Mouse (Mus musculus) forebrain, postnatal 0 days (tissue): ENCODE data around the gene Efna4. TPM values are rescaled to one million over a fixed set of nuclear protein-coding genes. Genes with fewer than 3 reads are reported as not detected.

ENCODE experiments used
- ATAC-seq: fragments of 200-750 bp; cut with Nextera tagmentation; 2 replicates; pipeline ENCODE4 v1.8.0; 2017; ENCODE audit warnings: mild to moderate bottlenecking, moderate library complexity
- DNase-seq: peaks from one replicate; pipeline ENCODE4 v3.0.0-alpha.2; 2015
- H3K27ac ChIP-seq: fragments of 300-500 bp; sonication (generic); 2 replicates; pipeline ENCODE4 v1.5.1; 2014; ENCODE audit warnings: low read depth, mild to moderate bottlenecking, antibody characterized with exemption, low read length, moderate library complexity, mixed read lengths
- H3K27me3 ChIP-seq: fragments of 300-500 bp; sonication (generic); 2 replicates; pipeline ENCODE4 v1.6.1; 2014; ENCODE audit warnings: mild to moderate bottlenecking, low read length, mixed read lengths; ENCODE audit not compliant: insufficient read depth
- H3K36me3 ChIP-seq: fragments of 300-500 bp; sonication (generic); 2 replicates; pipeline ENCODE4 v1.6.1; 2014; ENCODE audit warnings: mild to moderate bottlenecking, moderate library complexity; ENCODE audit not compliant: insufficient read depth
- H3K4me1 ChIP-seq: fragments of 300-500 bp; sonication (generic); 2 replicates; pipeline ENCODE4 v1.6.1; 2014; ENCODE audit warnings: antibody characterized with exemption; ENCODE audit not compliant: insufficient read depth
- H3K4me2 ChIP-seq: fragments of 300-500 bp; sonication (generic); 2 replicates; pipeline ENCODE4 v1.6.1; 2014; ENCODE audit warnings: low read depth, mild to moderate bottlenecking, moderate library complexity
- H3K4me3 ChIP-seq: fragments of 300-500 bp; sonication (generic); 2 replicates; pipeline ENCODE4 v1.5.1; 2014; ENCODE audit warnings: low read depth, low read length, mixed read lengths
- H3K9ac ChIP-seq: fragments of 300-500 bp; sonication (generic); 2 replicates; pipeline ENCODE4 v1.6.1; 2014; ENCODE audit warnings: mild to moderate bottlenecking
- H3K9me3 ChIP-seq: fragments of 300-500 bp; sonication (generic); 2 replicates; pipeline ENCODE4 v1.6.1; 2016; ENCODE audit warnings: low read length
- CTCF ChIP-seq: sonication (generic); IDR thresholded peaks from 2 replicates; pipeline ENCODE4 v1.5.1; 2016; ENCODE audit warnings: antibody characterized with exemption, control low read depth, low read depth
- WGBS: fragments of 180-500 bp; shearing (Covaris S2); extraction: QIAGEN DNeasy Blood & Tissue Kit; methylation state at CpG from one replicate; pipeline ENCODE4 v1.1.7; 2014; 5-methylcytosine and 5-hydroxymethylcytosine counted together
- polyA plus RNA-seq: library from polyadenylated mRNA; unstranded; fragments of >200 nt; fragmentation: Nextera tagmentation; extraction: Ambion mirVana; gene quantifications from 2 replicates; pipeline ENCODE4 v1.2.1, GENCODE M21; 2015
- total RNA-seq: library from RNA; depleted of rRNA; stranded (reverse); fragments of >200 nt; gene quantifications from 2 replicates; pipeline ENCODE4 v1.2.3, GENCODE M21; 2014; rRNA removed

The Efna4 gene
- total RNA-seq = 8.4 and 11.1 TPM in 2 replicates
- 7.8 and 8.1 TPM in 2 replicates for polyA plus RNA-seq

DNA sequence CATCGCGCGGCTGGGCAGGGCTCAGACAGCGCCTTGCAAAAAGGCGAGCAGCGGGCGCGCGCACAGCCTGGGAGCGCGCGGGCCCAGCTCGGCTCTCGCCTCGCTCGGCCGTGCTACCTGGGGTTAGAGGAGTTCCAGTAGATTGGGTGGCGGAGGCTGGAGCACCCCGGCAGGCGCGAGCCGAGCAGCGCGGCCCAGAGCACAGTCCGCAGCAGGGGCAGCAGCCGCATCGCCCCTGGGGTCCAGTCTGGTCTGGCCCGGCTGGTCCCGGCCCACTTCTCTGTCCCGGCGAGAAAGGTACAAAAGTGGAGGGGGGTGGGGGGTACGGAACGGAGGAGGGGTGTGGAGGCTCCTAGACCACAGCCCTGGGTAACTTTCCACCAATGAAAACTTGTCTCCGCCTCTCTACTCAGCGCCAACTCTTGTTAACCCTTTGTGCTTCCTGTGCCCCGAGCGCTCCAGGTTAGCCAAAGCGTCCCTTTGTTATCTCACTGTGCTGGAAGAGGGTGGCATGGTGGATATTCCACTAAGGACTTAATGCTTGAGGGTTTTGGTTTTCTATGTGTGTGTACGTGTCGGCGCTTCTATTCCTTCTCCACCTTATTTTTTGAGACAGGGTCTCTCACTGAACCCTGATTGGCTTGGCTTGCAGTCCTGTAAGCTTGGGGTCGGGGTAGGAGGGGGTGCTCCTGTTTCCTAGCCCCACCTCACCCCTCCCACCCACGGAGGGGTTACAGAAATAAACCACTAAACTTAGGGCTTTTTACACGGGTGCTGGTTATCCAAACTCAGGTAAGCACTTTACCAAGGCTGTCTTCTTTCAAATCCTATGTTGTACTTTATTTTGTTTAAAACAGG lies at the start of gene Efna4:
Gene Efna4, minus strand, starts transcription at position 308 of the 858 bp plus-strand sequence.
- Histone ChIP-seq H3K9ac (peak within 1 kb of the TSS; percentile 79), H3K4me2 (peak within 1 kb of the TSS; percentile 80), H3K27me3 (no peaks in the 10 kb centered on the region), H3K27ac (peak within 1 kb of the TSS; percentile 82), H3K9me3 (no peaks in the 10 kb centered on the region), H3K4me3 (peak within 1 kb of the TSS; percentile 81), H3K4me1 (peaks cover 12% of the 10 kb centered on the region), H3K36me3 (peaks cover 14% of the 10 kb centered on the region)
- ATAC-seq (peak; percentile 80), DNase-seq (peak; percentile 79)
- no peak for TF ChIP-seq CTCF
- WGBS = under 1% methylated on average over 41 of the region's 44 CpGs

DNA sequence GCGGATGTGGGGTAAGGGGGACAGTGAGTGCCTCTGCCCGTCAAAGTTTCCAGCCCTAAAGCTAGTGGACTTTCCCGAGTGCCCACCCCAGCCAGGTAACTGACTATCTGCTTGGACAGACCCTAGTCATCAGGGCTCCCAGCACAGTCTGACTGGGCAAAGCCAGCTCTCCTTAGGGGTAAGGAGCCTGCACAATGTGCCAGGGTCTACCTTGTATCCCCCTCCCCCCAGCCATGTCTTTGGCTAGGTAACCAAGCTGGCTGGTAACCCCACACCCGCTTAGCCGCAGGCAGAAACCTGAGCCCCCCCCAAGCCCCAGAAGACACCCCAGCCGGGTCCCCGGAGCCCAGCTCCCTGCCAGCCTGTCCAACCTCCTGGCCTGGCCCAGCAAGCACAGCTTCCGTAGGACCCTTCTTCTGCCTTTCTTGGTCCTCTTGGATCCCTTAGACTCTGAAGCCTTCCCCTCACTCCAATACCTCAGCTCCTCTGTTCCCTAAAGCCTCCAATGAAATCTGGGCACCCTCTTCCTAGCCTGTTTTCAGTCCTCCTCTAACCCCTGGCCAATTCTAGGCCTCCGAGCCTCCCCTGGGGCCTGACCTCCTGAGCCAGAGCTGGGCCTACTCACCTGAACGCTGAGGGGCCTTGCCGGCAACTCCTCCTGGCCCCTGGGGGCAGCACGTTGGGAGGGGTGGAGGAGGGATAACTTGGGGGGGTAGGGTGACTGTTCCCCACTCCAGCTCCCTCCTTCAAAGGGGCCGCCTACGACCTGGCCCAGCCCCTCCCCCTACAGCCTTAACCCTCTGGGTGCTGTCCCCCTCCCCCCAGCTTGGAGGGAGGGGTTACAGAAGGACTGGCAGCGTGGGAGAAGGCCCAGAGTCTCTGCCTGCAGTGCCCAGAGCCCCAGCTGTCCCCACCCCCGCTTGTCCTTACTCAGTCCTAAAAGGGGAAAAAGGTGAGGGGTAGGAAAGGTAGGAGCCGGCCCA lies 48.9 kb upstream of the Efna4 start:
- no peaks in the 10 kb centered on the region for H3K36me3 ChIP-seq
- H3K9me3 ChIP-seq = no peaks in the 10 kb centered on the region
- peaks cover 9% of the 10 kb centered on the region for H3K4me1 ChIP-seq
- H3K27me3 ChIP-seq = no peaks in the 10 kb centered on the region
- no peak for DNase-seq
- H3K4me2 ChIP-seq = no peak overlapping the region
- 56% methylated on average over 17 of the region's 17 CpGs for WGBS
- H3K9ac ChIP-seq = no peak overlapping the region
- no peak overlapping the region for H3K4me3 ChIP-seq
- H3K27ac ChIP-seq = no peak overlapping the region
- no peak for TF ChIP-seq CTCF
- ATAC-seq = no peak

DNA sequence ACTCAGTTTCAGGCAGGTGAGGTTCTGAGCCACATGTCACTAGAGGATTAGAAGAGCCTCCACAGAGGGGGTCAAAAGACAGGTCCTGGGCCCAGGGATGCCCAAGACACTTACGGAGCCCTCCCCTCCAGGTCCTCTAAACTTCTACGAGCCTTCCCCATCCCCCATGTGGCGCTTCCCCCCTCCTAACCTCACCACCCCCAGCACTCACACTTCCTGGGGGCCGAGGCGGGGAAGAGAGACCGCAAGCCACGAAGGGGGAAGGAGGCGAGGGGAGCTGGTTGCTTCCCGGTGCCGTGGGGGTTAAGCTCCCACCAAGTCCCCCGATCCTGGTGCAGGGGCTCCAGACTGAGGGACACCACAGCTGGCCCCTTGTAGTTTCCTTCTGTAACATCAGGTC lies 47.6 kb upstream of the Efna4 start:
- no peak overlapping the region for H3K4me3 ChIP-seq
- H3K36me3 ChIP-seq = no peaks in the 10 kb centered on the region
- no peaks in the 10 kb centered on the region for H3K4me1 ChIP-seq
- no peaks in the 10 kb centered on the region for H3K27me3 ChIP-seq
- WGBS = 49% methylated on average over 11 of the region's 11 CpGs
- DNase-seq (no peak), ATAC-seq (no peak)
- no peaks in the 10 kb centered on the region for H3K9me3 ChIP-seq
- no peak for TF ChIP-seq CTCF
- H3K27ac ChIP-seq = no peak overlapping the region
- no peak overlapping the region for H3K4me2 ChIP-seq
- no peak overlapping the region for H3K9ac ChIP-seq

DNA sequence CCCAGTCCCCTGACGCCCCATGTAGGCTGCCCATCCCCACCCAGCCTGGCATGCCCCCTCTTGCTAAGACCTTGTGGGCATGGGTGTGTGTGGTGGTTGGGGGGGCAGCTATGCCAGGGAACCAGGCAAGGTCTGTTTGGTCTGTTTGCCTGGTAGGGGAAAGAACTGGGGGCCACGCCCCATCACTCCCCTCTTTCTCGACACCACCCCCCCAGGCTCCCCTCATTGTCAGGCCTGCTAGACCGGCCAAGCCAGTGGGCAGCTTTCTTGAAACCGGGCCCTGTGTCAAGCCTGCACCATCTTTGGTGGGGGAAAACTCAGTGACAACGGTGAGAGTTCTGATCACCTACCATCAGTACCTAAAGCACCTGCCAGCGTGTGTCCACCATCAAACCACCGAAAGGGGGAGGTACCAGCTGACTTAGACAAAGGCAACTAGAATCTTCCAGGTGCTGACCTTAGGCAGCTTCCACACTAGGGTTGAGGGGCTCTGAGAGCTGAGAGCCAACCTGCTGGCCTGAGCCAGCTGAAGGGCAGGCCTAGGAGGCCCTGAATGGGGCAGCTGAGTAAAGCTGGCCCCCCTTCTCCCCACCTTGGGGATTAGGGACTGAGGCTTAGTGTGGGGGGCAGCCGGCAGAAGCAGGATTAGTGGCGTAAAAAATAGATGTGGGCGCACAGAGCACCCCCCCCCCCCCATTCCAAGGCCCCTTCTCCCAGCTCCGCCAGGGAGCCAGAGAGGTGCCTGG lies 46.7 kb upstream of the Efna4 start:
- ATAC-seq = no peak
- no peak for TF ChIP-seq CTCF
- no peaks in the 10 kb centered on the region for H3K4me1 ChIP-seq
- H3K4me3 ChIP-seq = no peak overlapping the region
- no peak overlapping the region for H3K9ac ChIP-seq
- WGBS = 54% methylated on average over 12 of the region's 12 CpGs
- no peak overlapping the region for H3K27ac ChIP-seq
- H3K27me3 ChIP-seq = no peaks in the 10 kb centered on the region
- no peak overlapping the region for H3K4me2 ChIP-seq
- no peak for DNase-seq
- no peaks in the 10 kb centered on the region for H3K9me3 ChIP-seq
- no peaks in the 10 kb centered on the region for H3K36me3 ChIP-seq

DNA sequence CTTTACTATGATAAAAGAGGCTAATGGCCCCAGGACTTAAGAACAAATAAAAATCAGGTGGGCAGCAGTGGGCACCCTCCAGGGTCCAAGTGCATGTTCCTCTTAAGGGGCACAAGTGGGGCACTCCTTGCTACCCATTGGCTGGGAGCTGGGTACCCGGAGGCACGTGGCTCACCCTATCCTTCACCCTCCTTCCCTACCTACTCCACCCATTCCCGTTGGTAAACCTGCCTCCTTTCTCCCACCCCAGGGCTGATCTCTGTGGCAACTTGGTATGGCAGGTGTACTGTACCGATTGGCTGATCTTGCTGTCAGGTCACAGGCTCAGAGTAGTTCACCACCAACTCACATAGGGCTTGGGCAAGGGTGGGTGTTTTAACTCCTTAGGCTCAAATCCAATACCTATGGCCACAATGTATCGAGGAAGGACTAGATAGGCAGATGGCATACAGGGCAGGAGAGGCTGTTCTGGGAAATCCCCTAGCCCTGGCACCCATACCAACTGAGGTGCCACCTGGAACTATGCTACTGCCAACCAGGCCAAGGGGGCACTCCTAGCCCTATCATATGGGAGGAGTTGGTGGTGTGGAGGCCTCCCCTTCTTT lies 45.9 kb upstream of the Efna4 start:
- ATAC-seq (no peak), DNase-seq (no peak)
- Histone ChIP-seq H3K4me2 (no peak overlapping the region), H3K27ac (no peak overlapping the region), H3K36me3 (no peaks in the 10 kb centered on the region), H3K9me3 (no peaks in the 10 kb centered on the region), H3K27me3 (no peaks in the 10 kb centered on the region), H3K4me1 (no peaks in the 10 kb centered on the region; the same call in 1 of the 2 replicates), H3K9ac (no peak overlapping the region), H3K4me3 (no peak overlapping the region)
- no peak for TF ChIP-seq CTCF
- WGBS = 81% methylated on average over 5 of the region's 5 CpGs

DNA sequence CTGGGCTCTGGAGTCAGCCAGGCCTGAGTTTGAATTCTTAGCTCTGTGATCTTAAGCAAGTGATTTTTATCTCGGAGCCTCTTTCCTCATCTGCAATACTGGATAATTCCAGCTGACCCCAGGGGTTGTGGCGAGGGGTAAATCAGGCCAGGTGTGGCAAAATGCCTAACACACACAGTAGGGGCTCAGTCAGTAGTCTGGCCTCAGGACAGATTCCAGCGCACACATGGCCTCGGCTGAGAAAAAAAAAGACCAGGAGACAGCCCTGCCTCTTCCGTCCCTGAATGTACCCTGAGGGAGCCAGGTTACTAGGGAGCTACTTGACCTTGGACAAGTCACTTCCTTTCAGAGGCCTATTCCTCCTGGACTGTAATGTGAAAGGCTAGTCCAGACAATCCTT lies 45.1 kb upstream of the Efna4 start:
- ATAC-seq = no peak
- H3K36me3 ChIP-seq = no peaks in the 10 kb centered on the region
- no peak overlapping the region for H3K4me2 ChIP-seq
- peaks cover 3% of the 10 kb centered on the region for H3K4me1 ChIP-seq
- H3K4me3 ChIP-seq = no peak overlapping the region
- no peak for DNase-seq
- no peak for TF ChIP-seq CTCF
- no peak overlapping the region for H3K27ac ChIP-seq
- no peaks in the 10 kb centered on the region for H3K27me3 ChIP-seq
- no peaks in the 10 kb centered on the region for H3K9me3 ChIP-seq
- H3K9ac ChIP-seq = no peak overlapping the region
- 84% methylated on average over 5 of the region's 5 CpGs for WGBS
